Mouse (Mus musculus) splenic B cell, adult 2 months (primary cell): ENCODE results near the gene Tmem150b.

Experiments
- DNase-seq: peaks from one replicate; pipeline ENCODE4 v3.0.0-alpha.2; 2011; ENCODE audit warnings: low read depth, low spot score
- H3K27me3 ChIP-seq: 2 replicates; pipeline ENCODE4 v1.6.1; 2012; ENCODE audit warnings: mild to moderate bottlenecking, low read length, moderate library complexity, mixed read lengths; ENCODE audit not compliant: control insufficient read depth, poor library complexity, insufficient read depth, severe bottlenecking
- H3K36me3 ChIP-seq: 2 replicates; pipeline ENCODE4 v1.6.1; 2012; ENCODE audit warnings: mild to moderate bottlenecking, low read length, moderate library complexity, mixed read lengths; ENCODE audit not compliant: control insufficient read depth, poor library complexity, insufficient read depth, severe bottlenecking

Tmem150b gene

GRCm38 (mm10) chr7:4693004-4693403, 32.0 kb downstream of the Tmem150b start:
- H3K36me3 ChIP-seq = no peaks in the 10 kb centered on the region
- no peak for DNase-seq
- 0 out of 2 replicates have a peak, but pooled peaks cover 2% of the 10 kb centered on the region for H3K27me3 ChIP-seq

DNA sequence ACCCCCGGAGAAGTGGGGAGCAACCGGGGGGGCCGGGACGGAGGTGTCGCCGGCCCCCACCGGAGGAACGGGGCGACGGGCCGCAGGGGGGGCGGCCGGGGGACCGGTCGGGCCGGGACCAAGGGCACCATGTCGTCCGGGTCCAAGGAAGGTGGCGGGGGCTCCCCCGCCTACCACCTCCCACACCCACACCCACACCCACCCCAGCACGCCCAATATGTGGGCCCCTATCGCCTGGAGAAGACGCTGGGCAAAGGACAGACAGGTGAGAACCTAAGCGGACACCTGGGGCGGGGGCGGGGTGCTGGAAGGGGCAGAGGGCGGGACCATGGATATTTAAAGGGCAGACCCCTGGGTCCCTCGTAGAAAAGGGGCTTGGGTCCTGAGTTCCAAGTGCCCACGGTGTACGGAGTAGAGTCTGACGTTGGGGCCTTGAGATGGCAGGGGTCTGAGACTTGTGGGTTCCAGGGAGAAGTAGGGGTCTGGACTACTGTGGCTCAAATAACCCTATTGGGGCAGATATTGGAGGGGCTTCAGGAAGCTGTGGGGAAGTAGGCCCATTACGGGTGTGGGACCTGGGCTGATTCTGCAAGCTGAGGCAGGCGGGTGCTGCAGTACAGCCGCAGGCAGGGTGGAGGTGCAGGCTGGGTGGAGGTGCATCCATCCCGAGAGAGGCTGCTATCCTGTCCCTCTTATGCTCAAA, 33.9 kb downstream of the Tmem150b start:
- DNase-seq = no peak
- no peaks in the 10 kb centered on the region for H3K36me3 ChIP-seq

DNA sequence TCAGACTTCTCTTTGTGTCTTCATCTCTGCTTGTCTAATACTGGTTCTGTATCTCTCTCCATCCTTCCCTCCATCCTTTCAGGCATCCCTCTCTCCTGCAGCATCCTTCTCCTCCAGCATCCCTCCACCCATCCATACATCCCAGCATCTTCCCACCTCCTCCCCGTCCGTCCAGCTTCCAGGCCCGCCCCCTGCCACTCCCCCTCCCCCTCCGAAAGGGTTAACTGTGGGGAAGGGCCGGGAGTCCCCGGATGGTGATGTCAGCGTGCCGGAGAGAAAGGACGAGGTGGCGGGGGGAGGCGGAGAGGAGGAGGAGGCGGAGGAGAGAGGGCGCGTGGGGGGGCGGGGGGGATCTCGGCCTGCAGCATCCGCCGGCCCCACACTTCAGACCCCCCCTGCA, 34.7 kb downstream of the Tmem150b start, which contains the start of gene Brsk1:
TSS of gene Brsk1 (plus strand) at position 218 of the 400 bp plus-strand sequence.
- DNase-seq = no peak
- H3K27me3 ChIP-seq = 0 out of 2 replicates have a peak, but pooled peaks cover 2% of the 10 kb centered on the region
- H3K36me3 ChIP-seq = no peaks in the 10 kb centered on the region

More for the DNA sequence above, 33.9 kb downstream of the Tmem150b start:
- 0 out of 2 replicates have a peak, but pooled peaks cover 2% of the 10 kb centered on the region for H3K27me3 ChIP-seq

DNA sequence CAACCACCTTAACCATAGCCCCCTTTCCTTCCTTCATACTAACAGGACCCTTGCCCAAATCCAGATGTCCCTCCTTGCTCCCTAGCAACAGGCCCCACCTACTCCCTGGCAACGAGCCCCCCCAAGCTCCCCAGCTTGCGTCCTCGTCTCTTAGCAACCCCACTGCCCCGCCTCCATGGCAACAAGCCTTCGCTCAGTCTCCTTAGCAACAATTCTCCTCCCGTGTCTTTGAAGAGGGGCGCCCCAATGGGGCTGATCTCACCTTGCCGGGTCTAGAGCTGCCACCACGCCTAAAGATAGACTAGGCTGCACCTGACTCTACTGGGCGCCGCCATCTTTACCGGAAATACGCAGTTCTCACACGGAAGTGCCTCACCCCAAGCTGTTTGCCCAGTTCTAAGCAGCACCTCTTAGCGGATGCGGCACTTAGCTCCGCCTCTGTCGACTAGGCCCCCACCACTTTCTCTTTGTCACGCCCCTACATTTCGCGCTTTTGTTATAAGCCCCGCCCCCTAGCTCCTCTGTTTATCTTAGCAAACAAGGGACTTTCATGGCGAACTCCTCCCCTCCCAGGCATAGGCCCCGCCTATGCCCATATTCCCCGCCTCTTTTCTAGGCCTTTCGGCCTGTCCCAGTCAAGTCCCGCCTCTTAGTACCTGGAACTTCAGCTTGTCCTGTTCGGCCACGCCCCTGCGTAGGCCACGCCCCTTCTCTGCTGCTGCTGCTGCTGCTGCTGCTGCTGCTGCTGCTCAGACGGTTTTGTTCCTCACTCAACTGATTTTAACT, 40.2 kb downstream of the Tmem150b start, which contains the start of gene Hspbp1:
TSS of gene Hspbp1 (minus strand) at position 437 of the 786 bp plus-strand sequence.
- DNase-seq = peak; percentile 99
- Histone ChIP-seq H3K36me3 (0 out of 2 replicates have a peak, but pooled peaks cover 2% of the 10 kb centered on the region), H3K27me3 (0 out of 2 replicates have a peak, but pooled peaks cover under 1% of the 10 kb centered on the region)

- Histone ChIP-seq H3K27me3 (no peaks in the 10 kb centered on the region), H3K36me3 (0 out of 2 replicates have a peak, but pooled peaks cover 2% of the 10 kb centered on the region)
- DNase-seq = no peak
These were observed 40.8 kb downstream of the Tmem150b start for GRCm38 (mm10) chr7:4684203-4684602.

DNA sequence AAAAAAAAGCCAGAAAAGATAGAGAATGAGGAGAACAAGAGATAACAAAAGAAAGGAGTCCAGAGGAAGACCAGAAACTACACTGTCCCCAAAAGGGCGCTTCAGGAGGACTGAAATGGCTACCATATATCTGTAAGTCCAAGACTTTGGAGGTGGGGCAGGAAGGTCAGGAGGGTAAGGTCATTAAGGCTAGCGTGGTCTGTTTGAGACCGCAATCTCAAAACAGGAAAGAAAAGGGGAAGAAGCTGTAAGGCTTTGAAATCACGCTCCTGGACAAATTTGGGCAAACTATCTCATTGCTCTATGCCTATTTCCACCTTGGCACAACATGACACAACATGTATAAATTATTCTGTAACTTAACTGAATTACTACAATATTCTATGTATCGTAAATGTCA, 41.7 kb downstream of the Tmem150b start:
- H3K27me3 ChIP-seq = no peaks in the 10 kb centered on the region
- 0 out of 2 replicates have a peak, but pooled peaks cover 2% of the 10 kb centered on the region for H3K36me3 ChIP-seq
- DNase-seq = no peak

DNA sequence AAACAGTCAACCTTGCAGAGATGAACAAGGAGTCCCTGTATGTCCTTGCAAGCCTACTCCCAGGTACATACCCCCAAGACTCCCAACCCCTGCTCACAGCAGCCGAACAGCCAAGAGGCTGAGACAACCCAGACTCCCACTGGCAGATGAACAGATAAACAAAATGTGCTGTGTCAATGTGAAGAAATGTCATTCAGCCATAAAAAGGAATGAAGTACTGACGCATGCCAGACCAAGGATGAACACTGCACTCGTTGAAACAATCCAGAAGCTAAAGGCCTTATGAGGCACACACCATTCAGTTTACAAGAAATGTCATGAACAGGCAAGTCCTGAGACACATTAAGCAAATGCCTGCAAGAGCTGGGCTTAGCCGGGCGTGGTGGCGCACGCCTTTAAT, 49.8 kb downstream of the Tmem150b start:
- H3K36me3 ChIP-seq = no peaks in the 10 kb centered on the region; the same call in none of the 2 replicates
- no peaks in the 10 kb centered on the region for H3K27me3 ChIP-seq
- DNase-seq = no peak

DNA sequence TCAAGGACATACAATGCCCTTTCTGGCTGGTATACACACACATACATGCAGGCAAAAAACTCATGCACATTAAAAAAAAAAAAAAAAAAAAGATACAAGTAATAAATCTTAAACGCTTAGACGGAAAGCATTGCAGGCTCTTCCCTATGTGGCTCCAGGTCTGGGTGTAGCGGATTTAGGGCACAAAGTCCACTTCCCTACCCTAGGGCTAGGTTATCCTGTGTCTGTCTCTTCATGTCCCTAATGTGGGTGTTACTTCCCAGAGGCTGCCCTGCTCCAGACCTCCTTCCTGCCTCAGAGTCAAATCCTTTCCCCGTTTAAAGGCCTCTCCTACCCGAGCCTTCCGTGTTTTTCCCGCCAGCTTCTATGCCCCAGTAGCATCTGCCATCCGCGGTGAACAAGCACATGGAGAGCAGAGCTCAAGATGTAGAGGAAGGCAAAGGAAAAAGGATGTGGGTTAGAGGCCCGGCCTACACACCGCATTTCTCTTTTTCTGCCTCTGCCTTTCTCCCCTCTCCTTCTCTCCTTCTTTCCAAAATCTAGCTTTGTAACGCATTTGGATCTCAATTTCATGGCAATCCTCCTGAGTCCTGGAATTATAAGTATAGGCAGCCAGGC, 50.8 kb downstream of the Tmem150b start:
- no peak for DNase-seq
- Histone ChIP-seq H3K36me3 (no peaks in the 10 kb centered on the region; the same call in none of the 2 replicates), H3K27me3 (no peaks in the 10 kb centered on the region)

DNA sequence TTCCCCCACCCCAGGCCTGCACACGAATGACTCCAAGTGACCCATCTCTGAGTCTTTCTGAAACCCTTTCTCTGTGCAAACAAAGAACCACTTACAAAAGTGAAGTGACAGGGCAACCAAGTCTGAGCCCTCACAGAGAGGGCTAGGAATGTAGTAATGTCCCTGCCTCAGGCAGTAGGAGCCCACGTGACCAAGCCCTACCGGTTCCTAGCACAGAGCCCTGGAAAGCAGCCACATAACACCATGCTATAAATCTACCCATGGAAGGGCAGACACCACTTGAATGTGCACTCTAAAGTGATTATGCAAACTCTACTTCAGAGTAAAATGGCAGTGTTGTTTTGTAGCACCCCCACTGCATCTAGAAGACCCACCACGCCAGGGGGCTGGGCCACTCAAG, 53.1 kb downstream of the Tmem150b start:
- no peak for DNase-seq
- Histone ChIP-seq H3K36me3 (no peaks in the 10 kb centered on the region; the same call in none of the 2 replicates), H3K27me3 (no peaks in the 10 kb centered on the region)

- no peaks in the 10 kb centered on the region; the same call in 1 of the 2 replicates for H3K36me3 ChIP-seq
- DNase-seq = no peak
- H3K27me3 ChIP-seq = no peaks in the 10 kb centered on the region
These were observed 54.3 kb downstream of the Tmem150b start for GRCm38 (mm10) chr7:4670655-4671255.

DNA sequence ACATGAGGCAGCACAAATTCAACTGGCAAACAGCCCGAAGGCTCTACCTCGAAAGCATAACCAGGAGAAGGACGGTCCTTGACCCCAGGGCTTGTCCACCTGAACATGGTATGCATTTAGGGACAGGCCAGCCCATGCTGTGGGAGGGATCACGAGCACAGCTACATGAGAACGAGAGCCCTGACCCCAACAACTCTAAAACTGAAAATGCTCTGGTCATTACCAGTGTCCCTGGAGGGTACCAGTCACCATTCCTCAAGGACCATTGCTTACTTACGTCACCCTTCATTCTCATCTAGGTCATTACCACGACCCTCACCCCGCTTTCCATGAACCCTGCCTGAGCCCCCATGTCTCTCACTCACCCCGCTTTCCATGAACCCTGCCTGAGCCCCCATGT, 55.9 kb downstream of the Tmem150b start:
- no peak for DNase-seq
- no peaks in the 10 kb centered on the region; the same call in 1 of the 2 replicates for H3K36me3 ChIP-seq
- H3K27me3 ChIP-seq = no peaks in the 10 kb centered on the region

GRCm38 (mm10) chr7:4668506-4668905, 56.5 kb downstream of the Tmem150b start:
- Histone ChIP-seq H3K27me3 (no peaks in the 10 kb centered on the region), H3K36me3 (no peaks in the 10 kb centered on the region; the same call in 1 of the 2 replicates)
- no peak for DNase-seq

DNA sequence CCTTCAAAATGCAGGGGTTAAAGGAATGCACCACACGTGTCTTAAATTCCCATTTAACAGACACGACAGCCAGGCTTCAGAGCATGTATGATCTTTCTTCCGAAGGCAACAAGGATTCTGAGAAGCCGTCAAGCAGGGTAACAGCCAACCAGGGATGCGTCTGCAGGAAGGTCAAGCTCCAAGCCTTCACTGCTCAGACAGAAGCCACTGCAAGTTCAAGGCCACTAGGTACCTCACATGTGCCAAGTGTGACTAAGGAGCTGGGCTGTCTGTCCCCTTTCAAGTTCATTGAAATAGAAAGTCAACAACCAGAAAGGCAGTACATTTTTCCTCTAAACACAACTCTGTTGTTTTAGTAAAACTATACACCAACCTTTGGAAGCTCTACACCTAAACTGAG, 58.2 kb downstream of the Tmem150b start:
- H3K36me3 ChIP-seq = no peaks in the 10 kb centered on the region; the same call in 1 of the 2 replicates
- no peak for DNase-seq
- H3K27me3 ChIP-seq = no peaks in the 10 kb centered on the region

GRCm38 (mm10) chr7:4663742-4664141, 61.3 kb downstream of the Tmem150b start:
- DNase-seq = no peak
- Histone ChIP-seq H3K27me3 (no peaks in the 10 kb centered on the region), H3K36me3 (no peaks in the 10 kb centered on the region)
